Mouse (Mus musculus) myocyte (in vitro differentiated cells): Measurements from ENCODE around the gene Nmrk2. TPM values are rescaled to one million over a fixed set of nuclear protein-coding genes. Genes with fewer than 3 reads are reported as not detected.
A peak's percentile ranks its signal among the peaks of the same experiment; 100 is the strongest.

Experiments
- H3K27me3 ChIP-seq: one replicate; pipeline ENCODE4 v1.6.1; 2011; ENCODE audit not compliant: control insufficient read depth, insufficient read depth, insufficient read length
- H3K36me3 ChIP-seq: one replicate; pipeline ENCODE4 v1.6.1; 2011; ENCODE audit not compliant: control insufficient read depth, insufficient read depth
- H3K4me2 ChIP-seq: one replicate; pipeline ENCODE4 v1.6.1; 2011; ENCODE audit warnings: low read depth, control low read depth
- H3K4me3 ChIP-seq: one replicate; pipeline ENCODE4 v1.5.1; 2011; ENCODE audit warnings: mild to moderate bottlenecking, control low read depth, moderate library complexity
- H3K79me2 ChIP-seq: one replicate; pipeline ENCODE4 v1.6.1; 2011; ENCODE audit not compliant: control insufficient read depth, insufficient read depth
- H3ac ChIP-seq: one replicate; pipeline ENCODE4 v1.6.1; 2011; ENCODE audit not compliant: control insufficient read depth, insufficient read length
- CEBPB ChIP-seq: IDR thresholded peaks from 2 replicates; pipeline ENCODE4 v1.6.1; 2011; ENCODE audit warnings: mild to moderate bottlenecking, moderate library complexity; ENCODE audit not compliant: poor library complexity, insufficient read depth, severe bottlenecking
- E2F4 ChIP-seq: IDR thresholded peaks from one replicate; pipeline ENCODE4 v1.6.1; 2011; ENCODE audit warnings: mild to moderate bottlenecking, control low read depth, moderate library complexity; ENCODE audit not compliant: insufficient read depth
- MAX ChIP-seq: IDR thresholded peaks from one replicate; pipeline ENCODE4 v1.6.1; 2011; ENCODE audit warnings: low read depth, mild to moderate bottlenecking, control low read depth
- MYOD1 ChIP-seq, 3 experiments: IDR thresholded peaks; one replicate each; pipeline ENCODE4 v1.6.1; 2011; ENCODE audit warnings: control low read depth in 2 of 3, low read depth in 2 of 3, mild to moderate bottlenecking in 2 of 3, moderate library complexity in 1 of 3; ENCODE audit not compliant: insufficient read length in 2 of 3, control insufficient read depth in 1 of 3
- MYOG ChIP-seq, 3 experiments: IDR thresholded peaks; one replicate each; pipeline ENCODE4 v1.6.1; 2011; ENCODE audit warnings: control low read depth in 2 of 3, low read depth in 2 of 3, mild to moderate bottlenecking in 2 of 3; ENCODE audit not compliant: insufficient read length in 2 of 3, control insufficient read depth in 1 of 3, insufficient read depth in 1 of 3
- POLR2A ChIP-seq: IDR thresholded peaks from one replicate; pipeline ENCODE4 v1.6.1; 2011; ENCODE audit warnings: low read depth, mild to moderate bottlenecking, control low read depth, moderate library complexity; ENCODE audit not compliant: insufficient read length
- POLR2AphosphoS2 ChIP-seq: IDR thresholded peaks from one replicate; pipeline ENCODE4 v1.6.1; 2011; ENCODE audit warnings: low read depth, control low read depth; ENCODE audit not compliant: insufficient read length
- REST ChIP-seq: IDR thresholded peaks from one replicate; pipeline ENCODE4 v1.6.1; 2011; ENCODE audit warnings: mild to moderate bottlenecking, control low read depth, moderate library complexity; ENCODE audit not compliant: insufficient read depth, insufficient read length
- SRF ChIP-seq: IDR thresholded peaks from one replicate; pipeline ENCODE4 v1.6.1; 2011; ENCODE audit warnings: low read depth; ENCODE audit not compliant: control insufficient read depth, insufficient read length
- TCF12 ChIP-seq: IDR thresholded peaks from one replicate; pipeline ENCODE4 v1.6.1; 2011; ENCODE audit warnings: mild to moderate bottlenecking, control low read depth; ENCODE audit not compliant: poor library complexity, insufficient read depth, severe bottlenecking
- TCF3 ChIP-seq: IDR thresholded peaks from one replicate; pipeline ENCODE4 v1.6.1; 2011; ENCODE audit warnings: low read depth, control low read depth; ENCODE audit not compliant: insufficient read length
- USF1 ChIP-seq: IDR thresholded peaks from one replicate; pipeline ENCODE4 v1.6.1; 2011; ENCODE audit warnings: low read depth, mild to moderate bottlenecking, control low read depth, moderate library complexity
- polyA plus RNA-seq: library from polyadenylated mRNA; unstranded; fragments of >200 nt; fragmentation: generic; extraction: Trizol; gene quantifications from one replicate; pipeline ENCODE4 v1.2.1, GENCODE M21; 2012; ENCODE audit warnings: missing spikeins

The Nmrk2 gene
- polyA plus RNA-seq, 1 experiment = 52.3 TPM

GRCm38 (mm10) chr10:81196470-81197065 is 5.3 kb downstream of the Nmrk2 start:
- TF ChIP-seq TCF3 = no peak
- TF ChIP-seq MAX = no peak
- TF ChIP-seq REST = no peak
- TF ChIP-seq CEBPB = no peak
- TF ChIP-seq E2F4 = no peak
- no peak for TF ChIP-seq TCF12
- no peak for TF ChIP-seq SRF
- peak in 1 of 3 experiments; percentile 65 for TF ChIP-seq MYOG (IDR thresholded peaks at IDR 0.05; ENCODE audit: control insufficient read depth in 1 of 3, insufficient read depth in 1 of 3, insufficient read length in 2 of 3, low read depth in 2 of 3)
- TF ChIP-seq USF1 = no peak
- TF ChIP-seq POLR2A = no peak
- peak; percentile 40 for TF ChIP-seq POLR2AphosphoS2
- TF ChIP-seq MYOD1 (IDR thresholded peaks at IDR 0.05; ENCODE audit: control insufficient read depth in 1 of 3, insufficient read length in 2 of 3, low read depth in 2 of 3) = peak in 2 of 3 experiments; percentile 5 to 70
- H3K79me2 ChIP-seq = no peaks in the 10 kb centered on the region
- peak overlapping the region; percentile 59 for H3K4me2 ChIP-seq
- H3K27me3 ChIP-seq = no peaks in the 10 kb centered on the region
- H3K36me3 ChIP-seq = no peaks in the 10 kb centered on the region
- no peak overlapping the region for H3ac ChIP-seq
- H3K4me3 ChIP-seq = peak overlapping the region; percentile 30

DNA sequence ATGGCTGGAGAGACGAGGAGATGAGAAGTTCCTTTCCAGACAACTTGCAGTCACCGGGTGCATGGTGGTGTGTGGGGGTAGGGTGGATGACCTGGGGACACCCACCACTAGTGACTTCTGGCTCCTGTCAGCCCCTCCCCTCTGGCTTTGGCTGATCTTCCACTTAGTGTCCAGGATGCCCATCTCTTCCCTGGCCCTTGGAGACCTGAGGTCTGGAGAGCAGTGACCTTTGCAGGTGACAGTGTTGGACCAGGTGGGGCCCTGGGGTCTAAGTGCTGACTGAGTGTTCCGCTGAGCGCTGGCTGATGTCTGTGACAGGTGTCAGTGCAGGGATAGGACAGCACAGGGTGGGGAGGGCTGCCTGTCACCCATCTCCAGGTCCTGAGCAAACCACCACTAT is 6.6 kb downstream of the Nmrk2 start:
- H3K36me3 ChIP-seq = no peaks in the 10 kb centered on the region
- peak overlapping the region; percentile 59 for H3K4me2 ChIP-seq
- H3K79me2 ChIP-seq = no peaks in the 10 kb centered on the region
- H3K27me3 ChIP-seq = no peaks in the 10 kb centered on the region
- no peak overlapping the region for H3ac ChIP-seq
- H3K4me3 ChIP-seq = peak overlapping the region; percentile 30
- TF ChIP-seq MYOG (IDR thresholded peaks at IDR 0.05; ENCODE audit: control insufficient read depth in 1 of 3, insufficient read depth in 1 of 3, insufficient read length in 2 of 3, low read depth in 2 of 3) (peak in 2 of 3 experiments; percentile 32 to 63), SRF (no peak), MYOD1 (IDR thresholded peaks at IDR 0.05; ENCODE audit: control insufficient read depth in 1 of 3, insufficient read length in 2 of 3, low read depth in 2 of 3) (peak in 2 of 3 experiments; percentile 69 to 95), POLR2A (peak; percentile 60), TCF12 (no peak), POLR2AphosphoS2 (no peak), TCF3 (no peak), REST (no peak), E2F4 (no peak), MAX (no peak), USF1 (no peak), CEBPB (no peak)

GRCm38 (mm10) chr10:81193991-81194774 is 7.7 kb downstream of the Nmrk2 start:
- no peaks in the 10 kb centered on the region for H3K79me2 ChIP-seq
- no peaks in the 10 kb centered on the region for H3K27me3 ChIP-seq
- peak overlapping the region; percentile 30 for H3K4me3 ChIP-seq
- H3K36me3 ChIP-seq = peaks cover 5% of the 10 kb centered on the region
- H3ac ChIP-seq = no peak overlapping the region
- no peak for TF ChIP-seq E2F4
- no peak for TF ChIP-seq REST
- peak; percentile 48 for TF ChIP-seq POLR2A
- TF ChIP-seq TCF3 = peak; percentile 28
- peak in 2 of 3 experiments; percentile 91 to 97 for TF ChIP-seq MYOD1 (IDR thresholded peaks at IDR 0.05; ENCODE audit: control insufficient read depth in 1 of 3, insufficient read length in 2 of 3, low read depth in 2 of 3)
- TF ChIP-seq CEBPB = no peak
- TF ChIP-seq TCF12 = peak; percentile 6
- TF ChIP-seq SRF = peak; percentile 98
- TF ChIP-seq USF1 = no peak
- TF ChIP-seq POLR2AphosphoS2 = peak; percentile 63
- TF ChIP-seq MYOG (IDR thresholded peaks at IDR 0.05; ENCODE audit: control insufficient read depth in 1 of 3, insufficient read depth in 1 of 3, insufficient read length in 2 of 3, low read depth in 2 of 3) = peak; percentile 64 to 94 (median 92)
- TF ChIP-seq MAX = no peak
- H3K4me2 ChIP-seq = peak overlapping the region; percentile 86

DNA sequence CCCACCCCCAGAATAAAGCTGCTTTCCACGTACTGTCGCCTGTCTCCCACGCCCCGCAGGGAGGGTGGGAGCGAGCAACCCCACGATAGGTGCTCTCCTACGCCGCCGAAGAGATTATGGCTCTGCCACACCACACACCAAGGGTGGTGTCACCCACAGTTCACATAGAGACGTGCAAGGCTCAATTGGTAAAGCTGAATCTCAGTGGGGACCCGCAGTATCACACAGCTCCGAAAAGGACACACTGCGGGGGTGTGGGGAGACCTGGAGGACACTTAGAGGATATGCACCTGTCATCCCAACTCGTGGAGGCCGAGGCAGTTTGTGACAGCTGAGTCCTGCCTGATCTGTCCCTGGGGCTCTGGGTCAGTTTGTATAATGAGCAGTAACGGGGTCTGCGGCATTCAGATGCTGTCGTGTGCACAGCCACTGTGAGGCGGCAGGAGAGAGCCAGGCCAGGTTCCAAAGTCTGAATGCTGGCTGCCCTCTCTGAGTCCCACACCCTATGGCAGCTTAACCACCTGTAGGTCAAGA is 8.8 kb downstream of the Nmrk2 start:
- peak in 2 of 3 experiments; percentile 10 to 77 for TF ChIP-seq MYOG (IDR thresholded peaks at IDR 0.05; ENCODE audit: control insufficient read depth in 1 of 3, insufficient read depth in 1 of 3, insufficient read length in 2 of 3, low read depth in 2 of 3)
- no peak for TF ChIP-seq USF1
- peak; percentile 49 for TF ChIP-seq TCF3
- TF ChIP-seq SRF = no peak
- no peak for TF ChIP-seq MAX
- no peak for TF ChIP-seq CEBPB
- no peak for TF ChIP-seq REST
- peak; percentile 11 for TF ChIP-seq POLR2A
- no peak for TF ChIP-seq E2F4
- peak; percentile 45 to 98 (median 93) for TF ChIP-seq MYOD1 (IDR thresholded peaks at IDR 0.05; ENCODE audit: control insufficient read depth in 1 of 3, insufficient read length in 2 of 3, low read depth in 2 of 3)
- H3ac ChIP-seq = peak overlapping the region; percentile 65
- H3K79me2 ChIP-seq = no peaks in the 10 kb centered on the region
- peak overlapping the region; percentile 15 for H3K4me3 ChIP-seq
- H3K36me3 ChIP-seq = peaks cover 5% of the 10 kb centered on the region
- no peaks in the 10 kb centered on the region for H3K27me3 ChIP-seq
- H3K4me2 ChIP-seq = peak overlapping the region; percentile 86
